Mouse (Mus musculus): Measurements from ENCODE around the gene Ccer1.
A peak's percentile ranks its signal among the peaks of the same experiment; 100 is the strongest.
"Not testable (repeated sequence)": the region's sequence is repeated elsewhere in the genome, so short reads cannot be mapped to it uniquely, and the experiment has no call there.

Gene Ccer1

GRCm38 (mm10) chr10:97692913-97693312 is at the start of gene Ccer1:
TSS of gene Ccer1 (plus strand) at chr10:97693059.
- DNase-seq (ENCODE audit: low read depth, low spot score) = no peak

- DNase-seq (ENCODE audit: low read depth, low spot score) = no peak
Observed at GRCm38 (mm10) chr10:97643768-97644167, 49.1 kb upstream of the Ccer1 start, which contains the start of gene Epyc. TSS of gene Epyc (plus strand) at chr10:97644068.

- DNase-seq (ENCODE audit: low read depth, low spot score) = no peak
Observed at GRCm38 (mm10) chr10:97650334-97650733, 42.5 kb upstream of the Ccer1 start.

GRCm38 (mm10) chr10:97659489-97659888 is 33.4 kb upstream of the Ccer1 start:
- no peak for DNase-seq (ENCODE audit: low read depth, low spot score)

GRCm38 (mm10) chr10:97668656-97669055 is 24.2 kb upstream of the Ccer1 start:
- peak; percentile 35 for DNase-seq (ENCODE audit: low read depth, low spot score)

GRCm38 (mm10) chr10:97670202-97670601 is 22.7 kb upstream of the Ccer1 start:
- peak; percentile 36 for DNase-seq (ENCODE audit: low read depth, low spot score)

GRCm38 (mm10) chr10:97673239-97673638 is 19.6 kb upstream of the Ccer1 start:
- no peak for DNase-seq (ENCODE audit: low read depth, low spot score)

- DNase-seq (ENCODE audit: low read depth, low spot score) = peak; percentile 42
Observed at GRCm38 (mm10) chr10:97682981-97683380, 9.9 kb upstream of the Ccer1 start.

- peak; percentile 45 for DNase-seq (ENCODE audit: low read depth, low spot score)
Observed at GRCm38 (mm10) chr10:97687198-97687597, 5.7 kb upstream of the Ccer1 start.

- DNase-seq (ENCODE audit: low read depth, low spot score) = no peak
Observed at GRCm38 (mm10) chr10:97689425-97689824, 3.4 kb upstream of the Ccer1 start.

GRCm38 (mm10) chr10:97693398-97694135 is 708 bp downstream of the Ccer1 start:
- DNase-seq (ENCODE audit: low read depth, low spot score) = no peak

GRCm38 (mm10) chr10:97702321-97702720 is 9.5 kb downstream of the Ccer1 start:
- no peak for DNase-seq (ENCODE audit: low read depth, low spot score)

- no peak for DNase-seq (ENCODE audit: low read depth, low spot score)
Observed at GRCm38 (mm10) chr10:97704562-97704961, 11.7 kb downstream of the Ccer1 start.

GRCm38 (mm10) chr10:97712687-97713086 is 19.8 kb downstream of the Ccer1 start:
- peak; percentile 18 for DNase-seq (ENCODE audit: low read depth, low spot score)

GRCm38 (mm10) chr10:97714584-97714983 is 21.7 kb downstream of the Ccer1 start:
- DNase-seq (ENCODE audit: low read depth, low spot score) = no peak

GRCm38 (mm10) chr10:97715289-97715906 is 22.5 kb downstream of the Ccer1 start:
- DNase-seq (ENCODE audit: low read depth, low spot score) = no peak

- no peak for DNase-seq (ENCODE audit: low read depth, low spot score)
Observed at GRCm38 (mm10) chr10:97717233-97717632, 24.4 kb downstream of the Ccer1 start.

- no peak for DNase-seq (ENCODE audit: low read depth, low spot score)
Observed at GRCm38 (mm10) chr10:97718021-97718420, 25.2 kb downstream of the Ccer1 start.

GRCm38 (mm10) chr10:97720625-97721024 is 27.8 kb downstream of the Ccer1 start:
- DNase-seq (ENCODE audit: low read depth, low spot score) = no peak

- no peak for DNase-seq (ENCODE audit: low read depth, low spot score)
Observed at GRCm38 (mm10) chr10:97722709-97723108, 29.9 kb downstream of the Ccer1 start.

- DNase-seq (ENCODE audit: low read depth, low spot score) = no peak
Observed at GRCm38 (mm10) chr10:97725929-97726328, 33.1 kb downstream of the Ccer1 start.

GRCm38 (mm10) chr10:97726655-97727054 is 33.8 kb downstream of the Ccer1 start, which contains the start of gene C030005K15Rik:
TSS of gene C030005K15Rik (minus strand) at chr10:97726755.
- DNase-seq (ENCODE audit: low read depth, low spot score) = not testable (repeated sequence)

All from skeletal muscle tissue, adult 2 months (tissue).